Mouse (Mus musculus) frontal cortex, postnatal 10 days (tissue): Measurements from ENCODE around the gene Hist1h2ah.
"Not testable (repeated sequence)": the region's sequence is repeated elsewhere in the genome, so short reads cannot be mapped to it uniquely, and the experiment has no call there.

Experiments
- DNase-seq, 2 experiments: peaks; one replicate each; pipeline ENCODE4 v3.0.0; 2022; ENCODE audit warnings: low spot score in 2 of 2, mixed read lengths in 1 of 2

Gene Hist1h2ah

GRCm38 (mm10) chr13:22035267-22036148 is at the start of gene Hist1h2ah, which contains the start of gene Hist1h2bk:
Gene Hist1h2ah, minus strand, starts transcription at chr13:22035568.
Gene Hist1h2bk, plus strand, starts transcription at chr13:22035870.
- DNase-seq, result peak; percentile 80 to 81

GRCm38 (mm10) chr13:22084140-22084539 is 48.8 kb upstream of the Hist1h2ah start, which contains the start of gene Vmn1r188:
Gene Vmn1r188, plus strand, starts transcription at chr13:22084440.
- not testable (repeated sequence) for DNase-seq

- DNase-seq, result no peak
These were observed 28.1 kb upstream of the Hist1h2ah start for GRCm38 (mm10) chr13:22063468-22063867.

- no peak for DNase-seq
These were observed 26.1 kb upstream of the Hist1h2ah start for GRCm38 (mm10) chr13:22061422-22061821.

GRCm38 (mm10) chr13:22053754-22054153 is 18.4 kb upstream of the Hist1h2ah start:
- DNase-seq, result no peak

GRCm38 (mm10) chr13:22051523-22051859 is 16.1 kb upstream of the Hist1h2ah start:
- no peak for DNase-seq

GRCm38 (mm10) chr13:22050591-22051522 is 15.5 kb upstream of the Hist1h2ah start:
- peak; percentile 80 to 89 for DNase-seq

GRCm38 (mm10) chr13:22049737-22050440 is 14.5 kb upstream of the Hist1h2ah start:
- no peak for DNase-seq

GRCm38 (mm10) chr13:22049041-22049440 is 13.7 kb upstream of the Hist1h2ah start:
- no peak for DNase-seq

- DNase-seq, result no peak
These were observed 9.9 kb upstream of the Hist1h2ah start for GRCm38 (mm10) chr13:22045311-22045710.

- no peak for DNase-seq
These were observed 9.2 kb upstream of the Hist1h2ah start for GRCm38 (mm10) chr13:22044432-22045155.

GRCm38 (mm10) chr13:22043503-22044431 is 8.4 kb upstream of the Hist1h2ah start:
- no peak for DNase-seq

GRCm38 (mm10) chr13:22042568-22043502 is 7.5 kb upstream of the Hist1h2ah start, which contains the start of the genes Hist1h2ag and Hist1h2bj:
Gene Hist1h2ag, minus strand, starts transcription at chr13:22042944.
Gene Hist1h2bj, plus strand, starts transcription at chr13:22043214.
- peak; percentile 86 to 89 for DNase-seq

GRCm38 (mm10) chr13:22041651-22042567 is 6.5 kb upstream of the Hist1h2ah start:
- DNase-seq, result no peak

GRCm38 (mm10) chr13:22041142-22041536 is 5.8 kb upstream of the Hist1h2ah start, which contains the start of gene Hist1h4i:
Gene Hist1h4i, minus strand, starts transcription at chr13:22041362.
- DNase-seq, result peak; percentile 91 to 93

- DNase-seq, result no peak
These were observed 5.2 kb upstream of the Hist1h2ah start for GRCm38 (mm10) chr13:22040464-22041141.
